29 mouse cellular contexts compared by ENCODE assay signal in genomic region chr2:80371458-80371857, GRCm38 (mm10).
"Had no signal": no experiment of that assay in that cellular context is flagged by ENCODE, and none has a peak within 500 bp of the region (broad histone marks: within the 10 kb centered on the region; RNA-seq: fewer than 3 reads in every experiment).

No protein-coding gene starts in this region.

- DNase-seq: gastrocnemius, adult 2 months; gastrocnemius, postnatal 14 days; gastrocnemius, postnatal 36 days; heart, adult 18-20 months; heart, postnatal 14 days; heart, postnatal 36 days; kidney, adult 11 months; kidney, adult 2 months; kidney, adult 9 months; kidney, postnatal 14 days; kidney, postnatal 36 days; layer of hippocampus, adult 9-11 months; layer of hippocampus, postnatal 36 days; left cerebral cortex, postnatal 4 days; liver; liver, embryonic 13.5 days; liver, postnatal 0 days had no signal

- H3K4me3 ChIP-seq: gastrocnemius, adult 2 months; heart, embryonic 13.5 days; heart, embryonic 15.5 days; hindbrain, embryonic 13.5 days; hindbrain, embryonic 15.5 days; kidney, embryonic 15.5 days; limb, embryonic 12.5 days; liver, embryonic 13.5 days; liver, embryonic 15.5 days had no signal

- ATAC-seq: hindbrain, postnatal 0 days; intestine, embryonic 16.5 days; liver, postnatal 0 days had no signal

- H3K4me2 ChIP-seq: heart, embryonic 11.5 days; heart, embryonic 13.5 days; heart, embryonic 15.5 days; hindbrain, embryonic 13.5 days; hindbrain, embryonic 15.5 days; kidney, embryonic 15.5 days; limb, embryonic 12.5 days; liver, embryonic 11.5 days; liver, embryonic 13.5 days; liver, embryonic 15.5 days had no signal

- H3K9me3 ChIP-seq: heart, embryonic 13.5 days; heart, embryonic 15.5 days; hindbrain, embryonic 13.5 days; hindbrain, embryonic 15.5 days; kidney, embryonic 15.5 days; limb, embryonic 12.5 days; liver, embryonic 13.5 days; liver, embryonic 15.5 days had no signal

- H3K4me1 ChIP-seq: heart, embryonic 13.5 days; heart, embryonic 15.5 days; hindbrain, embryonic 13.5 days; hindbrain, embryonic 15.5 days; kidney, embryonic 15.5 days; liver, embryonic 13.5 days; liver, embryonic 15.5 days had no signal

- H3K27me3 ChIP-seq: heart, embryonic 13.5 days; heart, embryonic 15.5 days; hindbrain, embryonic 13.5 days; hindbrain, embryonic 15.5 days; kidney, embryonic 15.5 days; limb, embryonic 12.5 days; liver, embryonic 13.5 days; liver, embryonic 15.5 days had no signal

- H3K27ac ChIP-seq: gastrocnemius, adult 2 months; heart, embryonic 13.5 days; heart, embryonic 15.5 days; hindbrain, embryonic 13.5 days; hindbrain, embryonic 15.5 days; hindbrain, postnatal 0 days; kidney, embryonic 15.5 days; kidney, postnatal 0 days; limb, embryonic 12.5 days; liver, embryonic 13.5 days; liver, embryonic 15.5 days had no signal

- H3K9ac ChIP-seq: heart, embryonic 13.5 days; heart, embryonic 15.5 days; hindbrain, embryonic 13.5 days; hindbrain, embryonic 15.5 days; kidney, embryonic 15.5 days; limb, embryonic 12.5 days; liver, embryonic 13.5 days; liver, embryonic 15.5 days; liver, postnatal 0 days had no signal

- H3K36me3 ChIP-seq: heart, embryonic 13.5 days; heart, embryonic 15.5 days; hindbrain, embryonic 13.5 days; hindbrain, embryonic 15.5 days; kidney, embryonic 15.5 days; limb, embryonic 12.5 days; liver, embryonic 13.5 days; liver, embryonic 15.5 days had no signal
